Mouse (Mus musculus) natural killer cell, adult 2 months (primary cell): ENCODE results near the gene Sprtn.

Experiments used
- DNase-seq, 2 experiments: peaks; one replicate each; pipeline ENCODE4 v3.0.0; 2022; ENCODE audit warnings: low spot score in 2 of 2

Gene Sprtn

GRCm38 (mm10) chr8:124897386-124898250 is at the start of gene Sprtn, which contains the start of gene Exoc8:
Sprtn (plus strand) TSS chr8:124897886.
Exoc8 (minus strand) TSS chr8:124897705.
- DNase-seq: peak; percentile 96 to 97

- DNase-seq: no peak
These were observed 44.2 kb upstream of the Sprtn start for GRCm38 (mm10) chr8:124853511-124853910.

GRCm38 (mm10) chr8:124859466-124859865 is 38.2 kb upstream of the Sprtn start:
- DNase-seq: peak; percentile 5 to 21

- no peak for DNase-seq
These were observed 37.5 kb upstream of the Sprtn start for GRCm38 (mm10) chr8:124860188-124860587.

- DNase-seq: peak; percentile 91 to 92
These were observed 35.1 kb upstream of the Sprtn start, which contains the start of the genes Gnpat and 2810004N23Rik for GRCm38 (mm10) chr8:124862321-124863162. Gnpat (plus strand) TSS chr8:124863033. 2810004N23Rik (minus strand) TSS chr8:124863120.

GRCm38 (mm10) chr8:124863163-124863677 is 34.5 kb upstream of the Sprtn start:
- DNase-seq: no peak

- peak; percentile 9 to 10 for DNase-seq
These were observed 34.0 kb upstream of the Sprtn start for GRCm38 (mm10) chr8:124863729-124864128.

- peak in 1 of 2 experiments; percentile 4 for DNase-seq
These were observed 31.0 kb upstream of the Sprtn start for GRCm38 (mm10) chr8:124866669-124867068.

GRCm38 (mm10) chr8:124867126-124867525 is 30.6 kb upstream of the Sprtn start:
- no peak for DNase-seq

GRCm38 (mm10) chr8:124869708-124870107 is 28.0 kb upstream of the Sprtn start:
- no peak for DNase-seq

GRCm38 (mm10) chr8:124871474-124871873 is 26.2 kb upstream of the Sprtn start:
- no peak for DNase-seq

GRCm38 (mm10) chr8:124872081-124872480 is 25.6 kb upstream of the Sprtn start:
- no peak for DNase-seq

- no peak for DNase-seq
These were observed 25.0 kb upstream of the Sprtn start for GRCm38 (mm10) chr8:124872690-124873089.

GRCm38 (mm10) chr8:124878141-124878540 is 19.5 kb upstream of the Sprtn start:
- DNase-seq: no peak

- no peak for DNase-seq
These were observed 18.6 kb upstream of the Sprtn start for GRCm38 (mm10) chr8:124878946-124879526.

GRCm38 (mm10) chr8:124888385-124888784 is 9.3 kb upstream of the Sprtn start:
- DNase-seq: no peak

- DNase-seq: no peak
These were observed 5.1 kb upstream of the Sprtn start for GRCm38 (mm10) chr8:124892596-124892995.

- no peak for DNase-seq
These were observed 1.6 kb upstream of the Sprtn start for GRCm38 (mm10) chr8:124896010-124896631.

- peak; percentile 56 to 60 for DNase-seq
These were observed 877 bp upstream of the Sprtn start for GRCm38 (mm10) chr8:124896632-124897385.

GRCm38 (mm10) chr8:124898251-124898905 is 692 bp downstream of the Sprtn start:
- DNase-seq: no peak
